Mouse (Mus musculus) testis, adult 2 months (tissue): Measurements from ENCODE around the gene Hip1. TPM values are rescaled to one million over a fixed set of nuclear protein-coding genes. Genes with fewer than 3 reads are reported as not detected.
"Not testable (repeated sequence)": the region's sequence is repeated elsewhere in the genome, so short reads cannot be mapped to it uniquely, and the experiment has no call there.

ENCODE experiments used
- H3K27ac ChIP-seq: fragments of 200-500 bp; 2 replicates; pipeline ENCODE4 v1.5.1; 2012; ENCODE audit warnings: low read depth, low read length; ENCODE audit not compliant: control insufficient read depth, insufficient read depth
- H3K27me3 ChIP-seq: fragments of 200-500 bp; 2 replicates; pipeline ENCODE4 v1.6.1; 2012; ENCODE audit warnings: mild to moderate bottlenecking, low read length, moderate library complexity; ENCODE audit not compliant: control insufficient read depth, insufficient read depth
- H3K36me3 ChIP-seq: fragments of 200-500 bp; 2 replicates; pipeline ENCODE4 v1.6.1; 2012; ENCODE audit warnings: mild to moderate bottlenecking, low read length; ENCODE audit not compliant: control insufficient read depth, insufficient read depth
- H3K4me1 ChIP-seq: fragments of 200-500 bp; 2 replicates; pipeline ENCODE4 v1.6.1; 2012; ENCODE audit warnings: low read length; ENCODE audit not compliant: control insufficient read depth, insufficient read depth
- H3K4me3 ChIP-seq: fragments of 200-500 bp; 2 replicates; pipeline ENCODE4 v1.5.1; 2012; ENCODE audit warnings: low read depth, mild to moderate bottlenecking, low read length, moderate library complexity, mixed read lengths; ENCODE audit not compliant: control insufficient read depth
- CTCF ChIP-seq: fragments of 200-500 bp; IDR thresholded peaks from 2 replicates; pipeline ENCODE4 v1.5.1; 2012; ENCODE audit warnings: low read depth, mild to moderate bottlenecking, inconsistent platforms, low read length, moderate library complexity; ENCODE audit not compliant: control insufficient read depth, insufficient read depth, insufficient replicate concordance
- POLR2A ChIP-seq: fragments of 200-500 bp; IDR thresholded peaks from 2 replicates; pipeline ENCODE4 v1.6.1; 2012; ENCODE audit warnings: low read depth, mild to moderate bottlenecking, inconsistent platforms, low read length, moderate library complexity; ENCODE audit not compliant: control insufficient read depth
- polyA plus RNA-seq: library from polyadenylated mRNA; depleted of rRNA; stranded (reverse); fragments of >200 nt; gene quantifications from 2 replicates; pipeline ENCODE4 v1.2.3, GENCODE M21; 2012

The Hip1 gene
- polyA plus RNA-seq, 1 experiment: 8.9 TPM

DNA sequence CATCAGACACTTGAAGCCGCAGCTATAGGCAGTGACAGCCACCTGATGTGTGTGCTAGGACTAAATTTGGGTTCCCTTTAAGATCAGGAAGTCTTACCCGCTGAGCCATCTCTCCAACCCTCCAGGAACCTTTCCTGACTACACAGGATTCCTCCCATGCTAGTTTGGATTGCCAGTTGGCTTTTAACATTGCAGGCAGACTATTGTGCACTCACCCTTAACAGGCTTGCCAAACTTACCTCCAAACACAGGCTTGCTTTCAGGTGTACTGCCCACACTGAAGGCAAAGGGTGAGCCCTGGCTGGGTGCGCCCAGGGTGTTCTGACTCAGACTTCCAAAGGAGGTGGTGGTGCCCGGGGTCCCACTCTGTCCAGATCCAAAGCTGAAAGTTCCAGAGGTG is 164.2 kb downstream of the Hip1 start:
- no peak overlapping the region for H3K4me3 ChIP-seq
- TF ChIP-seq POLR2A: no peak
- no peak for TF ChIP-seq CTCF

DNA sequence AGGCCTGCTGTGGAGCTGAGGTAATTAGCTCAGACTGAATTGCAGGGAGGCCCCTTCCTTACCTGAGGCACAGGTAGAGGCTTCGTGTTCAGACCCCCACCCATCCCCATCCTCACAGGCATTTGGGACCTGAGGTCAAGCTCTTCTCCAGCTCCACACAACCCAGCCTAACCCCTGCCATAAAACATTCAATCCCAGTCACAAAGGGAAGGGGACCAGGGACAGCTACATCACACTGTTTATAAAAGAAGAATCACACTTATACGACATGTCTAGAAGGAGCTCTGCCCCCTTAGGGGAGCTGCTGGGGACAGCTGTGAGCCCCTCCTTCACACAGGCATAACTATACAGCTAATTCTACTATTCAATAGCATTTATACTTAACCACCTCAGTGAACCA is 168.6 kb downstream of the Hip1 start:
- no peak overlapping the region for H3K27ac ChIP-seq
- no peaks in the 10 kb centered on the region for H3K4me1 ChIP-seq
- H3K36me3 ChIP-seq: no peaks in the 10 kb centered on the region; the same call in none of the 2 replicates
- H3K4me3 ChIP-seq: no peak overlapping the region
- TF ChIP-seq CTCF: no peak
- TF ChIP-seq POLR2A: no peak
- no peaks in the 10 kb centered on the region for H3K27me3 ChIP-seq

More for the DNA sequence above, 164.2 kb downstream of the Hip1 start:
- no peaks in the 10 kb centered on the region for H3K4me1 ChIP-seq
- no peaks in the 10 kb centered on the region for H3K27me3 ChIP-seq
- peaks cover 1% of the 10 kb centered on the region for H3K36me3 ChIP-seq
- H3K27ac ChIP-seq: no peak overlapping the region

DNA sequence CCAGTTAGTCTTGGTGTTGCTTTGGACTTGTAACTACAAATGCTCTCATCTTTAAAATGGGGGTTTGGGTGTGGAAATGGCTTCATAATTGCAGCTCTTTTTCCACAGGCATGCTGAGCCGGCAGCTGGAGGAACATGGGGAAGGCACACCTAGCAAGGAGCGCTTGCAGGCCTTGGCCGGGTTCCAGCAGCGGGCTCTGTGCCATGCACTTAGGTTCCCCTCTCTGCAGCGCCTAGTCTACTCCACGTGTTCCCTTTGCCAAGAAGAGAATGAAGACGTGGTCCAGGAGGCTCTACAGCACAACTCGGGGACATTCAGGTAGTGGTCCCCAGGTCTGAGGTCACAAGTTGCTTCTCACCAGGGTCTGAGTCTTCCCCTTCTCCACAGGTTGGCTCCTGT is 169.8 kb downstream of the Hip1 start:
- H3K27ac ChIP-seq: no peak overlapping the region
- H3K4me1 ChIP-seq: no peaks in the 10 kb centered on the region
- no peak overlapping the region for H3K4me3 ChIP-seq
- TF ChIP-seq CTCF: no peak
- no peak for TF ChIP-seq POLR2A
- H3K27me3 ChIP-seq: no peaks in the 10 kb centered on the region
- no peaks in the 10 kb centered on the region; the same call in none of the 2 replicates for H3K36me3 ChIP-seq

DNA sequence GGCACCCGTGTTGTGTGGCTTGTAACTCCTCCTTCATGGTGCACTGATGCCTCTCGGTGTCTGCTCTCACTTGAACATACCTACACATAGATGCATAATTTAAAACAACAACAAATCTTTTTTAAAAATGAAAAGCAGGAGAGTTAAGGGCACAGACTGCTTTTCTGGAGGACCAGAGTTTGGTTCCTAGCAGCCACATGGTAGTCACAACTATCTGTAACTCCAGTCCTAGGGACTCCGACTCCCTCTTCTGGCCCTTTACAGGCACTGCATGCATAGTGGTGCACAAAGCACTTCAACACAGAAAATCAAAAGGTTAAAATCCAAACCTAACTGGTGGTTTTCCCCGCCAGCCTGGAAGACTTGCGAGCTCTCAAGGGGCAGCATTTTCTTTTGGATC is 171.3 kb downstream of the Hip1 start:
- H3K27me3 ChIP-seq: no peaks in the 10 kb centered on the region
- TF ChIP-seq POLR2A: no peak
- TF ChIP-seq CTCF: no peak
- H3K27ac ChIP-seq: no peak overlapping the region
- no peaks in the 10 kb centered on the region; the same call in none of the 2 replicates for H3K36me3 ChIP-seq
- no peak overlapping the region for H3K4me3 ChIP-seq
- H3K4me1 ChIP-seq: peaks cover 3% of the 10 kb centered on the region

DNA sequence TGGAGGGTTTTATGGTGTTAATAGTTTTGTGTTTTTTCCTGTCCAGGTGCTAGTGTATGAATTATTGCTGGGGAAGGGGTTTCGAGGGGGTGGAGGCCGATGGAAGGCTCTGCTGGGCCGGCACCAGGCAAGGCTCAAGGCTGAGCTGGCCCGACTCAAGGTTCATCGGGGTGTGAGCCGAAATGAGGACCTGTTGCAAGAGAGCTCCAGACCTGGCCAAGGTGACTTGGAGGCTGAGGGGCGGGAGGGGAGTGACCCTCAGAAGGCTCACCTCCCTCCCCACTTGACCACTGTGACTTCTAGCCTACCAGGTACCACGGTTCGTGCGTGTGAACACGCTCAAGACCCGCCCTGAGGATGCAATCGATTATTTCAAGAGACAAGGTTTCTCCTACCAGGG is 173.7 kb downstream of the Hip1 start:
- H3K27me3 ChIP-seq: no peaks in the 10 kb centered on the region
- no peak overlapping the region for H3K27ac ChIP-seq
- TF ChIP-seq CTCF (no peak), POLR2A (no peak)
- no peak overlapping the region for H3K4me3 ChIP-seq
- peaks cover 6% of the 10 kb centered on the region for H3K4me1 ChIP-seq
- no peaks in the 10 kb centered on the region; the same call in none of the 2 replicates for H3K36me3 ChIP-seq

DNA sequence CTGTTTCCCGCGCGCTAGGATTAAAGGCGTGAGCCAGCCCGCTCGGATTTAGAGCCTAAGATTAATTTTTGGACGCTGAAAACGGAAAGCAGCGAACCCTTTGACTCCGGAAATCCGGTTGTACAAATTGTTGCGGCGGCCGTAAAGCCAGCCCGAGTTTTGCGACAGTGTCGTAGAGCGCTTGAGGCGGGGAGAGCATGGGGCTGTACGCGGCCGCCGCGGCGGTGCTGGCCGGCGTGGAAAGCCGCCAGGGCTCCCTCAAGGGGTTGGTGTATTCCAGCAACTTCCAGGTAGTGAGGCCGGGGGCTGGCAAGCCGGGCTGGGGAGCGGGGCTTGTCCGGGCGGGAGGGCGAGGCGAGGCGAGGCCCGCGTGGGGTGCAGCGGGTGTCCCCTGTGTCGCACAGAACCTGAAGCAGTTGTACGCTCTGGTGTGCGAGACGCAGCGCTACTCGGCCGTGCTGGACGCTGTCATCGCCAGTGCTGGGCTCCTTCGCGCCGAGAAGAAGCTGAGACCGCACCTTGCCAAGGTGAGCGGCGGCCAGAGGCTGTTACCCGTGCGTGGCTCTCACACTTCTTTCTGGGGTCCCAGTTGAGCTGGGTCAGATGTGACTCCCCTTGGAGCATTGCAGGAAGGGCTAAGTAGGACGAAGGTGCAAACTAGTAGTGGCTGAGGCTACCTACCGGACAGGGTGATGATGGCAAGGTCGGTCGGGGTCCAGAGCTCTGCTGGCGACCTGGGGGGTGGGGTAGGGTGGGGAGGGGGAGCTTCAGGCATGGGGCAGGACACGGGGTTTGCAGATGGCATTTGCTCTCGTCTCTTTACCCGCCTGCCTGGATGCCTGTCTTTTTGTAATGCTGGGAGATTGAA is 174.9 kb downstream of the Hip1 start, which contains the start of gene Nsun5:
Gene Nsun5, plus strand, starts transcription at position 167 of the 868 bp plus-strand sequence.
- Histone ChIP-seq H3K27ac (peak within 1 kb of the TSS; percentile 82), H3K4me3 (peak within 1 kb of the TSS; percentile 92), H3K36me3 (no peaks in the 10 kb centered on the region; the same call in 1 of the 2 replicates), H3K27me3 (no peaks in the 10 kb centered on the region), H3K4me1 (peaks cover 6% of the 10 kb centered on the region)
- TF ChIP-seq CTCF (no peak), POLR2A (peak; percentile 67)

DNA sequence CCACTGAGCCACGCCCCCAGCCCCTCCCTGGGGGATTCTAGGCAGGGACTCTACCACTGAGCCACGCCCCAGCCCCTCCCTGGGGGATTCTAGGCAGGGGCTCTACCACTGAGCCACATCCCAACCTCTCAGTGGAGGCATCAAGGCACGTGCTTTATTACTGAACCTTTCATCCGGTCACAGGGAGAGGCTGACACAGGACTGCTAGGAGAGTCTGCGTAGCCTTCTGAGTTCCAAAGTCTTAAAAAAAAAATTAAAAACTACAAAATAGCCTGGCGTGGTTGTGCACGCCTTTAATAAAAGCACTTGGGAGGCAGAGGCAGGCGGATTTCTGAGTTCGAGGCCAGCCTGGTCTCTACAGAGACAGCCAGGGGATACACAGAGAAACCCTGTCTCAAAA is 175.7 kb downstream of the Hip1 start:
- not testable (repeated sequence) for H3K27ac ChIP-seq, H3K27me3 ChIP-seq, H3K4me1 ChIP-seq, H3K36me3 ChIP-seq
- H3K4me3 ChIP-seq: peak overlapping the region; percentile 92
